Mouse (Mus musculus) spleen, adult 2 months (tissue): ENCODE measurements at regions not wholly inside any gene's neighbourhood (a gene's known extent, or its start where the extent isn't known, plus 50 kb on each side); places are given as distances from the start of the nearest gene placed in this dataset.

ENCODE experiments used
- CTCF ChIP-seq: fragments of 200-500 bp; IDR thresholded peaks from 2 replicates; pipeline ENCODE4 v1.5.1; 2011; ENCODE audit warnings: mild to moderate bottlenecking, inconsistent platforms; ENCODE audit not compliant: insufficient read depth, insufficient read length, insufficient replicate concordance; ENCODE audit errors: extremely low read depth
- POLR2A ChIP-seq: fragments of 200-500 bp; IDR thresholded peaks from 2 replicates; pipeline ENCODE4 v1.6.1; 2011; ENCODE audit warnings: low read depth, low read length, inconsistent platforms

DNA sequence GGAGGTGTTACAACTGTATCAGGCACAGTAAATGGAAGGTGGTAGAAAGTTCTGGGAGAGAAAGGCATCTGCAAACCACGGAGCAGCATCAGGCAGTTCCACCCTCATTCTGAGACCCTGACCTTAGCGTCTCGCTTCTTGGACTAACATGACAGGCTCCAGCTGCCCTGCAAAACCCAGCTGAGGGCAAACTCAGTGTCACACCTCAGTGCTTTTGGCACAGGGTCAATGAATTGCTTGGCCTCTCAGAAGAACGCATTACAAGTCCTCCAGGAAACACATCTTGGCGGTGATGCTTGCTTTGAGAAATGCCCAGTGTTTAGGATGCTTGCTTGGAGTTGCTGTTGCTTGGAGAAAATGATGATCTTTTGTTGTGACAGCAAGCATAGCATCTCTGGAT is 90.2 kb upstream of the A230072I06Rik start:
- no peak for TF ChIP-seq CTCF
- TF ChIP-seq POLR2A, result no peak
